Mouse (Mus musculus): ENCODE measurements around the gene Mmp9. TPM values are rescaled to one million over a fixed set of nuclear protein-coding genes. Genes with fewer than 3 reads are reported as not detected.
A peak's percentile ranks its signal among the peaks of the same experiment; 100 is the strongest.

Mmp9 gene
- polyA plus RNA-seq, 1 experiment, result 3.7 TPM

GRCm38 (mm10) chr2:164960716-164961441 is 20.3 kb downstream of the Mmp9 start, which contains the start of gene Slc12a5:
TSS of gene Slc12a5 (plus strand) at chr2:164960802.
- DNase-seq, result peak; percentile 82 to 84
- Histone ChIP-seq H3K27me3 (ENCODE audit: control insufficient read depth, insufficient read depth, low read length) (no peaks in the 10 kb centered on the region), H3K4me3 (replicated peaks; ENCODE audit: insufficient read depth, low read depth, low read length) (peak within 1 kb of the TSS; percentile 69), H3K4me1 (ENCODE audit: control insufficient read depth, insufficient read depth, low read length) (peaks cover 11% of the 10 kb centered on the region; the same call in 1 of the 2 replicates), H3K27ac (ENCODE audit: insufficient read depth, low read length) (peak within 1 kb of the TSS; percentile 27; the same call in 1 of the 2 replicates)
- TF ChIP-seq POLR2A (IDR thresholded peaks at IDR 0.05; ENCODE audit: borderline replicate concordance, insufficient read depth, low read length) (no peak), CTCF (IDR thresholded peaks at IDR 0.05; ENCODE audit: borderline replicate concordance, insufficient read depth, low read depth, low read length) (no peak)
- WGBS, result 3% methylated on average over 30 of the region's 54 CpGs

GRCm38 (mm10) chr2:164961506-164962182 is 21.1 kb downstream of the Mmp9 start:
- Histone ChIP-seq H3K27me3 (ENCODE audit: control insufficient read depth, insufficient read depth, low read length) (no peaks in the 10 kb centered on the region), H3K4me1 (ENCODE audit: control insufficient read depth, insufficient read depth, low read length) (peaks cover 11% of the 10 kb centered on the region; the same call in 1 of the 2 replicates), H3K27ac (ENCODE audit: insufficient read depth, low read length) (peak overlapping the region; percentile 27; the same call in 1 of the 2 replicates), H3K4me3 (replicated peaks; ENCODE audit: insufficient read depth, low read depth, low read length) (peak overlapping the region; percentile 47)
- 8% methylated on average over 17 of the region's 17 CpGs for WGBS
- peak; percentile 77 to 86 for DNase-seq
- TF ChIP-seq POLR2A (IDR thresholded peaks at IDR 0.05; ENCODE audit: borderline replicate concordance, insufficient read depth, low read length), result no peak
- TF ChIP-seq CTCF (IDR thresholded peaks at IDR 0.05; ENCODE audit: borderline replicate concordance, insufficient read depth, low read depth, low read length), result peak; percentile 86

GRCm38 (mm10) chr2:164962183-164962580 is 21.6 kb downstream of the Mmp9 start:
- no peak for TF ChIP-seq CTCF (IDR thresholded peaks at IDR 0.05; ENCODE audit: borderline replicate concordance, insufficient read depth, low read depth, low read length)

GRCm38 (mm10) chr2:164964242-164964894 is 23.8 kb downstream of the Mmp9 start:
- no peak for DNase-seq
- Histone ChIP-seq H3K27ac (ENCODE audit: insufficient read depth, low read length) (no peak overlapping the region), H3K4me3 (replicated peaks; ENCODE audit: insufficient read depth, low read depth, low read length) (no peak overlapping the region), H3K4me1 (ENCODE audit: control insufficient read depth, insufficient read depth, low read length) (peaks cover 11% of the 10 kb centered on the region; the same call in 1 of the 2 replicates), H3K27me3 (ENCODE audit: control insufficient read depth, insufficient read depth, low read length) (no peaks in the 10 kb centered on the region)
- TF ChIP-seq CTCF (IDR thresholded peaks at IDR 0.05; ENCODE audit: borderline replicate concordance, insufficient read depth, low read depth, low read length), result no peak
- TF ChIP-seq POLR2A (IDR thresholded peaks at IDR 0.05; ENCODE audit: borderline replicate concordance, insufficient read depth, low read length), result no peak
- 56% methylated on average over 9 of the region's 9 CpGs for WGBS

More at GRCm38 (mm10) chr2:164962183-164962580, 21.6 kb downstream of the Mmp9 start:
- Histone ChIP-seq H3K4me3 (replicated peaks; ENCODE audit: insufficient read depth, low read depth, low read length) (no peak overlapping the region), H3K27me3 (ENCODE audit: control insufficient read depth, insufficient read depth, low read length) (no peaks in the 10 kb centered on the region), H3K27ac (ENCODE audit: insufficient read depth, low read length) (no peak overlapping the region), H3K4me1 (ENCODE audit: control insufficient read depth, insufficient read depth, low read length) (peaks cover 11% of the 10 kb centered on the region; the same call in 1 of the 2 replicates)
- 37% methylated on average over 7 of the region's 7 CpGs for WGBS
- DNase-seq, result no peak

- no peak overlapping the region for H3K27ac ChIP-seq (ENCODE audit: insufficient read depth, low read length)
- H3K27me3 ChIP-seq (ENCODE audit: control insufficient read depth, insufficient read depth, low read length), result no peaks in the 10 kb centered on the region
- DNase-seq, result no peak
- 97% methylated on average over 1 of the region's 1 CpGs for WGBS
- no peak overlapping the region for H3K4me3 ChIP-seq (replicated peaks; ENCODE audit: insufficient read depth, low read depth, low read length)
- TF ChIP-seq CTCF (IDR thresholded peaks at IDR 0.05; ENCODE audit: borderline replicate concordance, insufficient read depth, low read depth, low read length) (no peak), POLR2A (IDR thresholded peaks at IDR 0.05; ENCODE audit: borderline replicate concordance, insufficient read depth, low read length) (no peak)
- peaks cover 11% of the 10 kb centered on the region; the same call in 1 of the 2 replicates for H3K4me1 ChIP-seq (ENCODE audit: control insufficient read depth, insufficient read depth, low read length)
These were observed 24.4 kb downstream of the Mmp9 start for GRCm38 (mm10) chr2:164964981-164965380.

- Histone ChIP-seq H3K27me3 (ENCODE audit: control insufficient read depth, insufficient read depth, low read length) (no peaks in the 10 kb centered on the region), H3K4me1 (ENCODE audit: control insufficient read depth, insufficient read depth, low read length) (peaks cover 6% of the 10 kb centered on the region; the same call in 1 of the 2 replicates), H3K27ac (ENCODE audit: insufficient read depth, low read length) (no peak overlapping the region), H3K4me3 (replicated peaks; ENCODE audit: insufficient read depth, low read depth, low read length) (no peak overlapping the region)
- no peak for DNase-seq
- TF ChIP-seq POLR2A (IDR thresholded peaks at IDR 0.05; ENCODE audit: borderline replicate concordance, insufficient read depth, low read length), result no peak
- no peak for TF ChIP-seq CTCF (IDR thresholded peaks at IDR 0.05; ENCODE audit: borderline replicate concordance, insufficient read depth, low read depth, low read length)
- WGBS, result 62% methylated on average over 8 of the region's 8 CpGs
These were observed 25.8 kb downstream of the Mmp9 start for GRCm38 (mm10) chr2:164966381-164966780.

- DNase-seq, result peak; percentile 67 to 75
- Histone ChIP-seq H3K27me3 (ENCODE audit: control insufficient read depth, insufficient read depth, low read length) (no peaks in the 10 kb centered on the region), H3K27ac (ENCODE audit: insufficient read depth, low read length) (peak overlapping the region; percentile 97), H3K4me1 (ENCODE audit: control insufficient read depth, insufficient read depth, low read length) (peaks cover 6% of the 10 kb centered on the region; the same call in 1 of the 2 replicates), H3K4me3 (replicated peaks; ENCODE audit: insufficient read depth, low read depth, low read length) (peak overlapping the region; percentile 90)
- WGBS, result 5% methylated on average over 6 of the region's 6 CpGs
- peak; percentile 31; the same call in 1 of the 2 replicates for TF ChIP-seq CTCF (IDR thresholded peaks at IDR 0.05; ENCODE audit: borderline replicate concordance, insufficient read depth, low read depth, low read length)
- no peak for TF ChIP-seq POLR2A (IDR thresholded peaks at IDR 0.05; ENCODE audit: borderline replicate concordance, insufficient read depth, low read length)
These were observed 26.6 kb downstream of the Mmp9 start for GRCm38 (mm10) chr2:164967193-164967592.

Data from cerebellum, adult 2 months (tissue).